Mouse (Mus musculus) fat pad, adult 2 months (tissue): ENCODE results near the gene Dnah14.

ENCODE experiments used
- DNase-seq: peaks from one replicate; pipeline ENCODE4 v3.0.0-alpha.2; 2011; ENCODE audit warnings: low read depth, low spot score; ENCODE audit errors: extremely low read depth

Gene Dnah14

DNA sequence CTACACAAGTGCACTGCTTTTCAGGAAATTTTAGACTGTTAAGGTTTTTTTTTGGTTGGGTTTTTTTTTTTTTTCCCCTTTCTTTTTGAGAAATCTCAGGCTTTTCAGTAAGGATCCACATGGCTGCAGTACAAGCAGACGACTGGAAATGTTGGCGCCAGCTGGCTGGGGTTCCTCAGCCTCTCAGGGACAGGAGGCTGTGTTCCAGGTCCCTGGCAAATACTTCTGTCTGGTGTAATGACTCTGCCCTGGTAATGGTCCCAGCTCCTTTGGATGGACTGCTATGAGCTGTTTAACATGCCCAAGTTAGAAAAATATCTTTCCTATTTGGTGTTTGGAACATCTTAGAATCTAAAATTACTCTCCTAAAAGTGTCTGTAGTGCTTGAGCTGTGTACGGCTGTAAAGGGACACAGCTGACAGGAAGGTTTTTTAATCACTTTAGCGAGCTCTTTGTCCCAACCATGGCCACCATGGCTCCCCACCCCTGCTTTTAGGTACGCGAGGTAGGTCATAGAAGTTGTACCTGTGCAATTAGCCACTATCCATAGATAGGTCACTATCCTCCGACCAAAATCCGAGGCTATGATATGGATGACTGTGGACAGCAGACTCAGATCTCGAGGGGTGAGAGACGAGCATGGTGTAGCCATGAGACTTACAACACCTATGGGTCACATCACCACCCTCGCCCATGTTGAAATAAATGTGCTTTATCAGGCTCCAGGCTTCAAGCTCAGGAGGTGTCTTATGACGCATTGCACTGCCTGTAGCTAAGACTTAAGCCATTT is 275.4 kb downstream of the Dnah14 start:
- DNase-seq: no peak

DNA sequence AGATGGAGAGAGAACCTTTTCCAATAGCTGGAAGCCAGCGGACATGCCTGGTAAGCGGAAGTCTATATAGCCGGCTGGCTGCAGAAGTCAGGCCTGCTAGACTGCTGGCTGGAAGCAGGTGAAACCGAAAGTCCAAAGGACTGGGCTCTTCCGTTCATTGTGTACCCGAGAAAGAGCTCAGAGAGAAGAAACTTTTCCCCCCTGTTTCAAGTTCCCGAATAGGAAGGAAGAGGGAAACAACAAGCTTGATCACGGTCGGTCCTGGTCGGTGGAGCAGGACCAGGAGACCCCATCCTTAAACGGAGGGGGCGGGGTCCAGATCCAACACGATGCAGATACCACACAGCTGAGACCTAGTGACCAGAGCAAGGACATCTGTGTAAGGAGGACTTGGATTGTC is 276.1 kb downstream of the Dnah14 start:
- no peak for DNase-seq

GRCm38 (mm10) chr1:181853081-181853736 is 276.9 kb downstream of the Dnah14 start:
- DNase-seq: no peak

- DNase-seq: no peak
Observed at GRCm38 (mm10) chr1:181854829-181855228, 278.5 kb downstream of the Dnah14 start.

- DNase-seq: no peak
Observed at GRCm38 (mm10) chr1:181856329-181856728, 280.0 kb downstream of the Dnah14 start.

DNA sequence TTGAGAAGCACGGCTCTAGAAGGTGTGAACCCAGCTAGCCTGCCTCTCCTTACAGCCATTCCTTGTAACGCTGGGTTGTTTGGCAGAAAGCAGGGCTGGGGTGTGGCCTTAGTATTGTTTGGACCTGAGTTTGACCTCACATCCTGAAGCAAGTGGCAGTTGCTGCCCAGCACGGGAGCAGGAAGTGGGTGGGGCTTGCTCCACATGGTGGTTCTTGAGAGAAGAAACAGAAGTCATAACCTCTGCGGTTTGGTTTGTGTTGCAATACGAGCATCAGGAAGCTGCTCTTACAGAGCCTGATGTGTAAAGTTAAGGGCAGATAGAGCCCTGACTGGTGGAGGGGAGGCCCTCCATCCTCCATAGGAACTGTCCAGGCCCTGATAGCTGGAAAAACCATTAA is 284.3 kb downstream of the Dnah14 start:
- DNase-seq: no peak

DNA sequence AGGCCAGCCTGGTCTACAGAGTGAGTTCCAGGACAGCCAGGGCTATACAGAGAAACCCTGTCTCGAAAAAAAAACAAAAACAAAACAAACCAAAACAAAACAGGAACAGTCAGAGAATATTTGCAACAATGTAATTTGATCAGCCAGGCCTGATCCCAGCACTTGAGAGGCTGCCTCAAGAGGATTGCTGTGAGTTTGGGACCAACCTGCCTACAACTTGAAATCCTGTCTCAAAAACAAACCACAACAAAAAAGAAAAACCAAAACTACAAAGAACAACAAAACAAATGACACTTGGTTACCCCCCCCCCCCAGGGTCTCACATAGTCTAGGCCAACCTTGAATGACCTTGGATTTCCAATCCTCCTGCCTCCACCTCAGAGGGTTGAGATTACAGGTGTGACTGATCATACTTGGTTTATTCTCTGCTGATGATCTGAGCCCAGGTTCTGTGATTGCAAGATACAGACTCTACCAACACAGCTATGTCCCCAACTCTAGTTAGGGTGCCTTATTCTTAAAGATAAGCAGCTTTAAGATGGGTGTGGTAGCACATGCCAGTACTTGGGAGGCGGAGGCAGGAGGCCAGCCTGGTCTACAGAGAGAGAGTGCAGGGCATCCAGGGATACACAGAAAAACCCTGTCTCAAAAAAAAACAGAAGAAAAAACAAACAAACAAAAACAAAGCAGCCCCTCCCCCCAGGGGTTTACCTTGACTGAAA is 285.0 kb downstream of the Dnah14 start:
- DNase-seq: no peak

DNA sequence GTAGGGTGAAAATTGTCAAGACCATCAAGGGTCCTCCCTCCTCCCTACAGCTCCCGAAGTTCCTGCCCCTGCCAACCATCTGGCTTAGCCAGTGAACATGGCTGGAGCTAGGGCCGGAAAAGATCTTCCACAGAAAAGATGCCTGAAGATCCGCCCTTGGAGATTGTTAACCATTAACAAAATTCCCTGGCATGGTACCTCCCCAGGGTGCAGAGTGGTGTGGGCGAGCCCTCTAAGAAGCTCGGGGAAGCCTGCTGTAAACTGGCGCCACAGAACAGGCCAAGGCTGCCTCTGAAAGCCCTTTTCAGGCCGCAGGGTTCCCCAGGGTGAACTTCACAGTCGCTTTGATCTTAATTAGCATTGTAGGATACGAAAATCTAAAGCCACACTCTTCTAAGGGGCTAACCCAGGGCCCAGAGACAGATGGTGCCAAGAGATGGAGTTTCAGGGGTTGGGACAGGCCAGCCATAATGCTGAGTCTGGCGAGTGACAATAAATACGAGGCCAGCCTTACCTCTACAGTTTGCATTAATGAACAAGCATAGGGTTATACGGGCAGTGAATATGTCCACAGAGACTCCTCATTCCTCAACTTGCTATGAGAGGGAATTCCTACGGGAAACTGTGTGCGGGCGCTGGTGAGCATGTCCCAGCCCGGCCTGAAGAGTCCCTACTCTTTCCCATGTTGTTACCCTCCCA is 286.5 kb downstream of the Dnah14 start:
- no peak for DNase-seq

GRCm38 (mm10) chr1:181863431-181863830 is 287.1 kb downstream of the Dnah14 start:
- DNase-seq: no peak
